Mouse (Mus musculus) forebrain, embryonic 12.5 days (tissue): ENCODE results near the gene Slc38a4. TPM values are rescaled to one million over a fixed set of nuclear protein-coding genes. Genes with fewer than 3 reads are reported as not detected.

Experiments used
- ATAC-seq: fragments of 200-750 bp; cut with Nextera tagmentation; 2 replicates; pipeline ENCODE4 v1.8.0; 2017; ENCODE audit warnings: moderate TSS enrichment; ENCODE audit not compliant: low FRiP score
- H3K27ac ChIP-seq: fragments of 300-500 bp; sonication (generic); 2 replicates; pipeline ENCODE4 v1.5.1; 2016; ENCODE audit warnings: mild to moderate bottlenecking
- H3K27me3 ChIP-seq: fragments of 300-500 bp; sonication (generic); 2 replicates; pipeline ENCODE4 v1.6.1; 2016; ENCODE audit warnings: mild to moderate bottlenecking
- H3K36me3 ChIP-seq: fragments of 300-500 bp; sonication (generic); replicated peaks from 2 replicates; pipeline ENCODE4 v1.6.1; 2016; ENCODE audit warnings: mild to moderate bottlenecking
- H3K4me1 ChIP-seq: fragments of 300-500 bp; sonication (generic); 2 replicates; pipeline ENCODE4 v1.6.1; 2016
- H3K4me2 ChIP-seq: fragments of 300-500 bp; sonication (generic); 2 replicates; pipeline ENCODE4 v1.6.1; 2016; ENCODE audit warnings: mild to moderate bottlenecking, moderate library complexity
- H3K4me3 ChIP-seq: fragments of 300-500 bp; sonication (generic); replicated peaks from 2 replicates; pipeline ENCODE4 v1.5.1; 2016; ENCODE audit warnings: mild to moderate bottlenecking
- H3K9ac ChIP-seq: fragments of 300-500 bp; sonication (generic); 2 replicates; pipeline ENCODE4 v1.6.1; 2016; ENCODE audit warnings: mild to moderate bottlenecking
- H3K9me3 ChIP-seq: fragments of 300-500 bp; sonication (generic); 2 replicates; pipeline ENCODE4 v1.6.1; 2016
- WGBS: fragments of 180-500 bp; shearing (Covaris S2); methylation state at CpG from one replicate; pipeline ENCODE4 v1.1.7; 2016; 5-methylcytosine and 5-hydroxymethylcytosine counted together
- polyA plus RNA-seq: library from polyadenylated mRNA; unstranded; fragments of >200 nt; fragmentation: Nextera tagmentation; extraction: Ambion mirVana; gene quantifications from 2 replicates; pipeline ENCODE4 v1.2.1, GENCODE M21; 2016

Slc38a4 gene
- polyA plus RNA-seq, 1 experiment from 2014 or later = 14.1 TPM

DNA sequence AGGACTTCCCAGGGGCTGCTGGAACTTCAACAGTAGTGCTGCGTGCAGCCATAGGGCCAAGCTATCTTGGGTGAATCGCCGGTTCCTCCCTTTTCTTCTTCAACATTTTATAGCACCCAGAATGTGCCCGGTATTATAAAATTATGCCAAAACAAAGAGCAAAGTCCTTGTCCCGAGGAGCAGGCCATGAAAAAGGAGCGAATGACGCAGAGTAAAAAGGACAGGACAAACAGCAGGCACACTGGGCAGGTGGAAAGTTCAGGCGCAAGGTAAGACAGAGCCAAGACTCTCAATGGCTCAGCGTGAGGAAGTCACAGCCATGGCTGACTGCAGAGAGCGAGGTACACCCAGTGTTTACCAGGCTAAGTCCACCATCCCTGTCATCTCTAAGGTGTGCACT is 5.7 kb downstream of the Slc38a4 start:
- Histone ChIP-seq H3K27me3 (no peaks in the 10 kb centered on the region), H3K27ac (no peak overlapping the region), H3K4me3 (no peak overlapping the region), H3K4me1 (no peaks in the 10 kb centered on the region), H3K4me2 (no peak overlapping the region), H3K9ac (no peak overlapping the region), H3K9me3 (0 out of 2 replicates have a peak, but pooled peaks cover 8% of the 10 kb centered on the region), H3K36me3 (no peaks in the 10 kb centered on the region)
- WGBS = 65% methylated on average over 10 of the region's 10 CpGs
- no peak for ATAC-seq

GRCm38 (mm10) chr15:97049281-97049841 is 6.4 kb downstream of the Slc38a4 start:
- no peak overlapping the region for H3K9ac ChIP-seq
- no peak for ATAC-seq
- H3K36me3 ChIP-seq = no peaks in the 10 kb centered on the region
- H3K4me3 ChIP-seq = no peak overlapping the region
- H3K27ac ChIP-seq = no peak overlapping the region
- 68% methylated on average over 11 of the region's 11 CpGs for WGBS
- H3K27me3 ChIP-seq = no peaks in the 10 kb centered on the region
- H3K4me2 ChIP-seq = no peak overlapping the region
- H3K4me1 ChIP-seq = no peaks in the 10 kb centered on the region
- 0 out of 2 replicates have a peak, but pooled peaks cover 4% of the 10 kb centered on the region for H3K9me3 ChIP-seq

DNA sequence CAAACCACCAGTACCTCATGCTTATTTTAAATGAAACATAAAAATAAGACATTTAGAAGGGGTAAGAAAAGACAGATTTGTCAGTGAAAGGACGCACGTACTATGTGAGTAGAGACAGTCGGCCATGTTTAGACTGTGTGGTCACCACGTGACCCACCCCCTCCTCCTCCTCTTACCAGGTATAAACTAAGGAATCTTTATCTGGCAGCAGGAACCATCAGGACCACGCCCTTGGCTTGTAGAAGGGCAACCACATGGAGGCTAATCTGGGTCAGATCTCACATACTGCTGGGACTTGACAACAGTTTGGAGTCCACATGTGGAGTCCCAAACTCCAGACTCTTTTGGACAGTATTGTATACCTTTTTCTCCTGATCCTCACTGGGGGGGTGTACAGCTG is 7.5 kb downstream of the Slc38a4 start:
- ATAC-seq = no peak
- Histone ChIP-seq H3K9me3 (no peaks in the 10 kb centered on the region), H3K36me3 (no peaks in the 10 kb centered on the region), H3K9ac (no peak overlapping the region), H3K4me2 (no peak overlapping the region), H3K4me1 (no peaks in the 10 kb centered on the region), H3K27ac (no peak overlapping the region), H3K27me3 (no peaks in the 10 kb centered on the region), H3K4me3 (no peak overlapping the region)
- 86% methylated on average over 5 of the region's 5 CpGs for WGBS

DNA sequence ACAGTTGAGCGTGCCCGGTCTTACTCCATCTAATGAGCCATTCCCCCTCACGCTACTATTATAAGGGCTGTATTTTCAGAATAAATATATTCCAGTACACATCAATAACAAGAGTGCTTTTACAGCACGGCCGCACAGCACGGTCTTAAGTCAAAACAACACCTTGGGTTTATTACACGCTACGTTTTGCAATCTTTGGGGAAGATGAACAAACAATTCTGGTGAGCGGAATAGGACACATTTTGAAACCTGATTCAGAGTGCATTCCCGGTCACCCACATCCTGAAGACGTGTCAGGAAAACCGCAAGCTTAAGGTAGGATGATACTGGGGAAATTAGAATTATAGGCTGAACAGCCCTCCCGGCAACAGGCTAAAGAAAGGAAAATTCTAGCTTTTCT is 11.8 kb downstream of the Slc38a4 start:
- Histone ChIP-seq H3K9me3 (no peaks in the 10 kb centered on the region), H3K9ac (no peak overlapping the region), H3K4me2 (no peak overlapping the region), H3K4me3 (no peak overlapping the region), H3K27ac (no peak overlapping the region), H3K4me1 (no peaks in the 10 kb centered on the region), H3K27me3 (no peaks in the 10 kb centered on the region), H3K36me3 (no peaks in the 10 kb centered on the region)
- no peak for ATAC-seq
- 91% methylated on average over 13 of the region's 13 CpGs for WGBS

DNA sequence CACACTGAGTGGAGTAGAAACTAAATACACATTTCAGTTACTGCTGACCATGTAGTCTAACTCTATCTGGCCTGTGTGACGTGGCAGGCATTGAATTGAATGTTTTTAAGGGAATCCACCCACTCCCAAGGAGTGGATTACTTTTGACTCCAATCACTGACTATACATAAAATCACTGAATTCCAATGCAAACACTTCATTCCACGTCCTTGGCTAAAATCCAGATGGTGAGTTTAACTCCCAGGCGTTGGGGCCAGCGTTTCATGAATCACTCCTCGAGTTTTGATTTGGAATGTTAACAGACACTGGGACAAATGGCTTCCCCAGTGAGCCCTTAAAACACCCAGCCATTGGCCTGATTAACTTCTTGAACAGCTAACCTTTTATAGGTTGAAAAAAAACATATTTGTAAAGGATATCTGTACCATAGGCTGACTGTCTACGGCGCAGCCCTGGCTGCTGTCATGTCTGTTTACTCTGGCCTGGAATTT is 13.7 kb downstream of the Slc38a4 start:
- Histone ChIP-seq H3K36me3 (no peaks in the 10 kb centered on the region), H3K9me3 (no peaks in the 10 kb centered on the region), H3K4me3 (no peak overlapping the region), H3K27ac (no peak overlapping the region), H3K27me3 (no peaks in the 10 kb centered on the region), H3K9ac (no peak overlapping the region), H3K4me1 (no peaks in the 10 kb centered on the region), H3K4me2 (no peak overlapping the region)
- WGBS = 76% methylated on average over 7 of the region's 7 CpGs
- no peak for ATAC-seq

DNA sequence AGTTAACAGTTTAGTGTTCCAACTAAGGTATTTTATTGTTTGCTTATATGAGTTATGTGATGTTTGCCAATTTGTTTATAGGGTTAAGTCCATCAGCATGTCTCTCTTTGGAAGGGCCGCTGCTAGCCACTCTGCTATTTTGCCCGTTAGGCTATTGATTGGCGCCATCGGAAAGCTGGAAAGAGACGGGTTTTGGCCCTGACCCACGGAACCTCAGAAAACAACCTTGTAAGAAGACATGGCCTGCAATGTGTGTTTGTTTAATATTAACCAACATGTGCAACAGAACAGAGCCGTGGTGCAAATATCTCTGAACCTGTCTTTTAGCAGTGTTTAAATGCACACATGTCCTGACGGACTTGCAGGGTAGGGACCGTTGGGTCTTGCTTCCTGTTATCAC is 14.6 kb downstream of the Slc38a4 start:
- Histone ChIP-seq H3K36me3 (no peaks in the 10 kb centered on the region), H3K9ac (no peak overlapping the region), H3K27ac (no peak overlapping the region), H3K4me1 (no peaks in the 10 kb centered on the region), H3K4me2 (no peak overlapping the region), H3K9me3 (no peaks in the 10 kb centered on the region), H3K4me3 (no peak overlapping the region), H3K27me3 (no peaks in the 10 kb centered on the region)
- 91% methylated on average over 9 of the region's 9 CpGs for WGBS
- ATAC-seq = no peak

- Histone ChIP-seq H3K36me3 (no peaks in the 10 kb centered on the region), H3K4me2 (no peak overlapping the region), H3K27ac (no peak overlapping the region), H3K4me1 (no peaks in the 10 kb centered on the region), H3K9ac (no peak overlapping the region), H3K27me3 (no peaks in the 10 kb centered on the region), H3K4me3 (no peak overlapping the region), H3K9me3 (no peaks in the 10 kb centered on the region)
- no peak for ATAC-seq
- WGBS = 95% methylated on average over 8 of the region's 8 CpGs
These were observed 18.0 kb downstream of the Slc38a4 start for GRCm38 (mm10) chr15:97037710-97038109.

- Histone ChIP-seq H3K4me2 (no peak overlapping the region), H3K27me3 (no peaks in the 10 kb centered on the region), H3K27ac (no peak overlapping the region), H3K9me3 (no peaks in the 10 kb centered on the region), H3K9ac (no peak overlapping the region), H3K36me3 (no peaks in the 10 kb centered on the region), H3K4me3 (no peak overlapping the region), H3K4me1 (no peaks in the 10 kb centered on the region)
- 92% methylated on average over 6 of the region's 6 CpGs for WGBS
- no peak for ATAC-seq
These were observed 19.9 kb downstream of the Slc38a4 start for GRCm38 (mm10) chr15:97035892-97036291.

DNA sequence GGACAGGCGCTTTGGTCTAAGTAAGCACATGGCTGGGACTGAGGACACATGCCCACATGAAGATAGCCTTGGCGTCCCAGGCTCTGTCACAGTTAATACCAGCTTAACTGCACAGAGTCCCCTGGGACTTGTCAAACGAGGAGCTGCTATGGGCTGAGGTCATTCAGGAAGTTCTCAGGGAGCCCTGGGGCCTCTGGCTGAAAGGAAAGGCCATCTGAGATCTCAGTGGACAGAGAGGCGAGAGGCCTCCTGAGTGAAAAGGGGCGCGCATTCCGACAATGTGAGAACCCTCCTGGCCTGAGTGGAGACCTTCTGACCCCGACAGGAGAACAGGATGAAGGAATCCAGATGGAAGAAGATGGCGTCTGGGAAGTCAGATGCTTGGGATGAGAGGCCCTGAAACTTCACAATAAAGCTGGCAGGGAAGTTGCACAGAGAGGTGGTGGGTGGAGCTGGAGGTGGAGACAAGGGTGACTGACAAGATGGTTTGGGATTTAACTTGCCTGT is 22.2 kb downstream of the Slc38a4 start:
- ATAC-seq = no peak
- no peaks in the 10 kb centered on the region for H3K9me3 ChIP-seq
- no peaks in the 10 kb centered on the region for H3K27me3 ChIP-seq
- no peak overlapping the region for H3K9ac ChIP-seq
- 62% methylated on average over 9 of the region's 9 CpGs for WGBS
- no peaks in the 10 kb centered on the region for H3K36me3 ChIP-seq
- H3K4me1 ChIP-seq = no peaks in the 10 kb centered on the region
- no peak overlapping the region for H3K27ac ChIP-seq
- no peak overlapping the region for H3K4me2 ChIP-seq
- H3K4me3 ChIP-seq = no peak overlapping the region

DNA sequence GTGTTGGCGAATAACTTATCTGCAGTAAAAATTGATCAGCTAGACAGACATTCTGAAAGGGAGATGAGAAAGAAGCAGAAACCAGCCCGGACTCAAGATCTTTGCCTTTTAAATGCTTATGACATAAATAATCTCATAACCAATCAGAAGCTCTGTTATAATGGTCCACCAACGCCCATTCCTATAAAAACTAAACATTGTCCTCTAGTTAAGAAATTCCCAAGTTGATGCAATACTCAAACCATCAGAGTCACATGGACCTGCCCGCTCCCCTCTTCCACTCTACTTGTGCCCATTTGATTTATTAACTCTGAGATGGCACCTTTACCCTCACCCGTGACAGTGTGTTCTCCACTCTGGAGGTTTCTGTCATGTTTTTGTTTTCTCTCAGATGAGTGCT is 23.9 kb downstream of the Slc38a4 start:
- no peak overlapping the region for H3K4me3 ChIP-seq
- no peak for ATAC-seq
- H3K4me1 ChIP-seq = no peaks in the 10 kb centered on the region
- no peak overlapping the region for H3K9ac ChIP-seq
- H3K36me3 ChIP-seq = no peaks in the 10 kb centered on the region
- WGBS = 94% methylated on average over 5 of the region's 5 CpGs
- H3K27me3 ChIP-seq = no peaks in the 10 kb centered on the region
- no peak overlapping the region for H3K4me2 ChIP-seq
- no peaks in the 10 kb centered on the region for H3K9me3 ChIP-seq
- H3K27ac ChIP-seq = no peak overlapping the region

DNA sequence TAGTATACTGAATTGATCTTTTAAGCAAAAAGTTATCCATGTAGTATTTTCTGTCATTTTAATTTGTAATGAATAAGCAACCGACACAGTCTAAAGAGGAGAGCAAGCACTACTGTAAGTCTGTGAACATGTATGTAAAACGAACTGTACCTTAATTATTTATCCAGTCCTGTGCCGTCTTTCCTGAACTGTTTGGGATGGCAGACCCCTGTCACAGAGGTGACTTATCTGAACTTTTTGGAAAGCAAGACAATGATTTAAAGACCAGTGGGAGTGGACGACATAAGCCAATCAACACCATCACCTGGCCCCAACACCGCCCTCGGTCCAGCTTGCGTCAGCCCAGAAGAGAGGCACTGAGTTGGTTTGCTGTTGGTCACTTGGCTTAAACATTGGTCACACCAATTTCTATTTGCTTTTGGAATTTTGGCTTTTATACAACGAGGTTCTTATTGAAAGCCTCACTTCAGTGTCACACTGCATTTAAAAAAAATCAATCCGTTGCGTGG is 24.7 kb downstream of the Slc38a4 start:
- H3K9me3 ChIP-seq = no peaks in the 10 kb centered on the region
- 95% methylated on average over 10 of the region's 10 CpGs for WGBS
- no peaks in the 10 kb centered on the region for H3K27me3 ChIP-seq
- H3K36me3 ChIP-seq = no peaks in the 10 kb centered on the region
- no peak overlapping the region for H3K4me2 ChIP-seq
- H3K4me1 ChIP-seq = no peaks in the 10 kb centered on the region
- no peak overlapping the region for H3K27ac ChIP-seq
- ATAC-seq = no peak
- no peak overlapping the region for H3K9ac ChIP-seq
- H3K4me3 ChIP-seq = no peak overlapping the region

DNA sequence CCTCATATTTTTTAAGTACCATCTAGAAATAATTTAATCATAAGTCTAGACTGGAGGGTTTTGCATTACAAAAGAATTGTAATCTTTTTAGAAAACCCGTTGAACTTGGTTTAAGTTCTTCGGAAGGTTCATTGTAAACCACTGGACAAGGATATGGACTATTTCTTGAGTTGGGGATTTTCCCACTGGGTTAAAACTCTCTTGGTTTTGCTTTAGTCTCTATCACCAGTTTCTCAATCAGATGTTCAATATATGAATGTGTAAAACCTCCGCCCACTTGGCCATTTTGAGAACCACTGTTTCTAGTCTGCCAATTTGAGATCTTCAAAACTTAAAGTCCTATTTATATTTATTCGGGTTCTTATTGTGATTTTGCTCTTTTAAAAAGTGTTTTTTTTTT is 25.6 kb downstream of the Slc38a4 start:
- 84% methylated on average over 4 of the region's 4 CpGs for WGBS
- no peak overlapping the region for H3K9ac ChIP-seq

GRCm38 (mm10) chr15:97029064-97029791 is 26.5 kb downstream of the Slc38a4 start:
- H3K9me3 ChIP-seq = no peaks in the 10 kb centered on the region
- ATAC-seq = no peak
- no peaks in the 10 kb centered on the region for H3K27me3 ChIP-seq
- 81% methylated on average over 9 of the region's 9 CpGs for WGBS
- H3K4me3 ChIP-seq = no peak overlapping the region
- no peak overlapping the region for H3K9ac ChIP-seq
- H3K4me2 ChIP-seq = no peak overlapping the region
- H3K4me1 ChIP-seq = no peaks in the 10 kb centered on the region
- H3K27ac ChIP-seq = no peak overlapping the region
- no peaks in the 10 kb centered on the region for H3K36me3 ChIP-seq

More for the DNA sequence above, 25.6 kb downstream of the Slc38a4 start:
- Histone ChIP-seq H3K4me3 (no peak overlapping the region), H3K27ac (no peak overlapping the region), H3K9me3 (no peaks in the 10 kb centered on the region), H3K36me3 (no peaks in the 10 kb centered on the region), H3K4me1 (no peaks in the 10 kb centered on the region), H3K4me2 (no peak overlapping the region), H3K27me3 (no peaks in the 10 kb centered on the region)
- ATAC-seq = no peak
